Mouse (Mus musculus): ENCODE results near the gene Magi2. TPM values are rescaled to one million over a fixed set of nuclear protein-coding genes. Genes with fewer than 3 reads are reported as not detected.
"Not testable (repeated sequence)": the region's sequence is repeated elsewhere in the genome, so short reads cannot be mapped to it uniquely, and the experiment has no call there.

Magi2 gene
- polyA plus RNA-seq, 1 experiment from 2014 or later = 2.7 TPM

DNA sequence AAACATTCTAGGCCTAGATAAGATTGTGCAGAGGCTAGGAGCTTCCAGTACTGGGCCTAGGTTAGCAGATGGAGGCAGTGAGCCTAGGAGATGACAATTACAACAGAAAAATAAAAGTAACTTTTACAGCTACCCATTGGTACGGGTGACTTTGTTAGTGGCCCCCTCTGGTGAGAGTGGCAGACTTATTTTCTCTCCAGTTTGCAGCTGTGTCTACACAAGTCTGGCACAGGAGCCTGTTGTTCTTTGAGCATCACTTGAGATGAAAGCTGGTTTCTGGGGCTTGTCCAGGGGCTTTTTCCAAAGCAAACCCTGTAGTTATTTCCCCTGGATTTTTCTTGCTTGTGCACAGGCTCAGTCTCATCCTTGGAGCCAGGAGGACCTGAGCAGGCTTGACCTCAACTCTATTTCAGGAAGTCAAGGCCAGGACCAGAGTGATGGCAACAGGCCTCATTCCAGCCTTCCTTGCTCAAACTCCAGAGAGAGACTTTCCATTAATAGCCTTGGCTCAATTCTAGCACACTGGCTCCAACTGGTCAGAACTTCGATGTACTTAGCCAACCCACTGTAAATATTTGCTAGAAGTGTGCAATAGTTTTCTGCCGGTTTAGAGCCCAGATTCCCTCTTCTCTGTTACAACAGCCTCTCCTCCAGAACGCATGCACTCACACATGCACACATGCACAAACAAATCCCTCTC, 1493.5 kb downstream of the Magi2 start:
- no peak for ATAC-seq (ENCODE audit: extremely low read depth, insufficient number of reproducible peaks, low FRiP score, low TSS enrichment)
- H3K9me3 ChIP-seq = no peaks in the 10 kb centered on the region
- no peaks in the 10 kb centered on the region for H3K36me3 ChIP-seq
- no peak overlapping the region for H3K27ac ChIP-seq (replicated peaks)
- no peak overlapping the region for H3K9ac ChIP-seq
- no peaks in the 10 kb centered on the region for H3K4me1 ChIP-seq
- whole genome bisulfite sequencing = 73% methylated on average over 4 of the region's 4 CpGs
- no peak overlapping the region for H3K4me3 ChIP-seq
- H3K4me2 ChIP-seq = no peak overlapping the region
- no peaks in the 10 kb centered on the region for H3K27me3 ChIP-seq (replicated peaks)

DNA sequence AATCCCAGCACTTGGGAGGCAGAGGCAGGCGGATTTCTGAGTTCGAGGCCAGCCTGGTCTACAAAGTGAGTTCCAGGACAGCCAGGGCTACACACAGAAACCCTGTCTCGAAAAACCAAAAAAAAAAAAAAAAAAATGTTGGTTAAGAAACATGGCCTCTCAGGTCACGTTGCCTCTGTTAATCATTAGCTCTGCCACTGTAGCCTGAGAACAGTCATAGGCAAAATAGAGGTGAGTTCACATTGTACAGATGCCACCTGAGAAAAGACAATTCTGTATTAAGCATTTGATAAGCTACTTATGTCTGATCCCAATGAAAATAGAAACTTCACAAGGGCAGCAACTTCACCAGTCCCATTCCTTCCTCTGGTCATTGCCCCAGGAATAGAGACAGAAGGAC, 1496.4 kb downstream of the Magi2 start:
- ATAC-seq (ENCODE audit: extremely low read depth, insufficient number of reproducible peaks, low FRiP score, low TSS enrichment) = not testable (repeated sequence)
- WGBS = 76% methylated on average over 4 of the region's 4 CpGs

DNA sequence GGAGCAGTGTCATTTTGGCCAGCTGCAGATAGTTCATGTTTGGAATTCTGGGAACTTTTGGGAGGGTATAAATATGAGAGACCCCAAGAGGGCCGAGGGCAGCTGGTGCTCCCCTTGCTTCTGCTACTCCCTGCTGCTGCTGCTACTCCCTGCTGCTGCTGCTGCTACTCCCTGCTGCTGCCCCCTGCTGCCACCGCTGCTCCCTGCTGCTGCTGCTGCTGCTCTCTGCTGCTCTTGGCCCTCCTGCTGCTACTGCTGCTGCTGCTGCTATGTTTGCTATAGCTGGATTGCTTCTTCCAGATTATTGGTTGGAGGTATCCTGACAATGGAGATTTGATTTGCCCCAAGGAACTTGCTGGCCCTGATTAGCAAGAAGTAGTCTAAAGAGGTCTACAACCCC, 1512.0 kb downstream of the Magi2 start:
- H3K9ac ChIP-seq = no peak overlapping the region
- 0 out of 2 replicates have a peak, but pooled peaks cover 6% of the 10 kb centered on the region for H3K4me1 ChIP-seq
- no peak for ATAC-seq (ENCODE audit: extremely low read depth, insufficient number of reproducible peaks, low FRiP score, low TSS enrichment)
- no peak overlapping the region for H3K4me3 ChIP-seq
- 23% methylated on average over 2 of the region's 2 CpGs for WGBS
- H3K4me2 ChIP-seq = no peak overlapping the region
- no peaks in the 10 kb centered on the region for H3K27me3 ChIP-seq (replicated peaks)
- H3K27ac ChIP-seq (replicated peaks) = no peak overlapping the region
- no peaks in the 10 kb centered on the region for H3K9me3 ChIP-seq
- no peaks in the 10 kb centered on the region for H3K36me3 ChIP-seq

More for the DNA sequence above, 1496.4 kb downstream of the Magi2 start:
- H3K27me3 ChIP-seq (replicated peaks); H3K27ac ChIP-seq (replicated peaks); H3K4me2 ChIP-seq; H3K9ac ChIP-seq; H3K4me3 ChIP-seq; H3K4me1 ChIP-seq; H3K36me3 ChIP-seq; H3K9me3 ChIP-seq: not testable (repeated sequence)

DNA sequence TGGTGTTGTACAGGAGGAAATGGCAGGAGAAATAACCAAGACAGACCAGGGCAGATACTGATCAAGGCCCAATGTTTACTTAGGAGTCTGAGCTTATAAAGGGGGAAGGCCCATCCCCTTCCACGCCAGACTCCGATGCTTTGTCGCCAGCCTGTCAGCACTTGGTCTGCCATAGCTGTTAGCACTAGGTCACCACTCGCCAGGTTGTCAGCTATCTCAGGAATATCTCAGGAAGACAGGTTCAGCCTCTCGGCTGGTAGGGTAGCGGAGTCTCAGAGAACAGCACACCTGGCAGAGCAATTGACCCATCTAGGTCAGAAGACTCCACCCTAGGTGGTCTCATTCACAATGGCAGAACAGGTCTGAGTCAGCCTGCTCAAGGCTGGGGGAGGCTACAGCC, 1514.4 kb downstream of the Magi2 start:
- 0 out of 2 replicates have a peak, but pooled peaks cover 6% of the 10 kb centered on the region for H3K4me1 ChIP-seq
- no peak overlapping the region for H3K4me2 ChIP-seq
- H3K9ac ChIP-seq = no peak overlapping the region
- H3K4me3 ChIP-seq = no peak overlapping the region
- H3K9me3 ChIP-seq = no peaks in the 10 kb centered on the region
- ATAC-seq (ENCODE audit: extremely low read depth, insufficient number of reproducible peaks, low FRiP score, low TSS enrichment) = no peak
- H3K27ac ChIP-seq (replicated peaks) = no peak overlapping the region
- H3K27me3 ChIP-seq (replicated peaks) = no peaks in the 10 kb centered on the region
- no peaks in the 10 kb centered on the region for H3K36me3 ChIP-seq
- WGBS = 26% methylated on average over 6 of the region's 6 CpGs

DNA sequence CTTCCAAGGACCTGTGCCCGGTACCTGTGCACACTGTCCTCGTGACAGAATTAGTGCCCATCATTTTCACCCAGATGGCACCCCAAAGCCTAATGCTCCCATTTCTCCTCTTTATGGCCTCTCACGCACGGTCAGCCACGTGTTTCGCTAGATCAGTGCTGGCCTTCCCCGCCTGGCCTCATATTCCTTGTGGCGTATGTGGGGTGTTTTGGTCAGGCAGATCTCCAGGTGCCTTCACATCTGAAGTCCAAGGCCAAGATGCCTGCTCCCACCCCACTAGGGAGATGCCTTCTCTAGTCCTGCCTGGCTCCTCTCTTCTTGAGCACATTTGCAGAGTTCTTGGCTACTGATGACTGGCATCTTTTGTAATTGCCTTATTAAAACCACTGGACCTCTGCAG, 1515.1 kb downstream of the Magi2 start:
- Histone ChIP-seq H3K4me3 (no peak overlapping the region), H3K4me2 (no peak overlapping the region), H3K9ac (no peak overlapping the region), H3K27me3 (replicated peaks) (no peaks in the 10 kb centered on the region), H3K4me1 (0 out of 2 replicates have a peak, but pooled peaks cover 6% of the 10 kb centered on the region), H3K27ac (replicated peaks) (no peak overlapping the region), H3K36me3 (no peaks in the 10 kb centered on the region), H3K9me3 (no peaks in the 10 kb centered on the region)
- ATAC-seq (ENCODE audit: extremely low read depth, insufficient number of reproducible peaks, low FRiP score, low TSS enrichment) = no peak
- WGBS = 83% methylated on average over 8 of the region's 8 CpGs

DNA sequence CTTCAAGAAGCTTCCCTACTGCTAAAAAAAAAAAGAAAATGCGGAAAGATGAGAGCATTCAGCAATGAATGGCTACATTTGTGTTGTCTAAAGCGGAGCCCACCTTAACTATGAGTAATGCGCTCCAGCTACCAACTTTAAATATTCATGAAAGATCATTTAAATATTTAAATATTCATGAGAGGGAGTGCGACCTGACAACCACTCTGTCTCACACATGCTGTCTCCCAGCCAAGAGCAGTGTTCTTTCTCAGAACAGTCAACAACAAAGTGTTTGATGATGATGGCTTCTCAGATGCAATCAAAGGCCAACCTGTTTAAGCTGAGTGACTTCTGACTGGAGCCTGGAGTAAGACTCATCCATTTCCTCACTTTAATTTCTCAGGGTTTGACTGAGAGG, 1521.3 kb downstream of the Magi2 start:
- WGBS = 83% methylated on average over 4 of the region's 4 CpGs
- H3K4me1 ChIP-seq = no peaks in the 10 kb centered on the region
- H3K36me3 ChIP-seq = no peaks in the 10 kb centered on the region
- no peaks in the 10 kb centered on the region for H3K27me3 ChIP-seq (replicated peaks)
- H3K9me3 ChIP-seq = no peaks in the 10 kb centered on the region
- no peak overlapping the region for H3K4me3 ChIP-seq
- no peak overlapping the region for H3K9ac ChIP-seq
- no peak overlapping the region for H3K27ac ChIP-seq (replicated peaks)
- no peak overlapping the region for H3K4me2 ChIP-seq
- ATAC-seq (ENCODE audit: extremely low read depth, insufficient number of reproducible peaks, low FRiP score, low TSS enrichment) = no peak

DNA sequence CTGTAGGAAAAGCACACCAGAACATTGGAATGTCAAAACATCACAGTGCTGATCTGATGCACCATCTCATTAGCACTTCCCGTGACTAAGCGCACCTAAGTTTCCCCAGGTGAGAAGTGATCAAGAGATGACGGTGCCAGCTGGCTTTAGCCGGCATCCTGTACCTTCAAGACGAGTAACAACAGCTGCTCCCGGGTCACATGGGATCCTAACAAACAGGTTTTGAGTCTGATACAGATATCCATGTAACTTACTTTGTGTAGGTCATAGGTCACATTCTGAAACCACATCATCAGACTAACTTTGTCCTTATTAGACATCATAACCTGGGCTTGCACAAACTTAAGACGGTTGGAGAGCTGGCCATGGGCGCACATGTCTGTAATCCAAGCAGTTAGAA, 1522.0 kb downstream of the Magi2 start:
- Histone ChIP-seq H3K36me3 (no peaks in the 10 kb centered on the region), H3K9ac (no peak overlapping the region), H3K4me2 (no peak overlapping the region), H3K4me1 (no peaks in the 10 kb centered on the region), H3K27ac (replicated peaks) (no peak overlapping the region), H3K27me3 (replicated peaks) (no peaks in the 10 kb centered on the region), H3K9me3 (no peaks in the 10 kb centered on the region), H3K4me3 (no peak overlapping the region)
- WGBS = 83% methylated on average over 8 of the region's 8 CpGs
- ATAC-seq (ENCODE audit: extremely low read depth, insufficient number of reproducible peaks, low FRiP score, low TSS enrichment) = no peak

DNA sequence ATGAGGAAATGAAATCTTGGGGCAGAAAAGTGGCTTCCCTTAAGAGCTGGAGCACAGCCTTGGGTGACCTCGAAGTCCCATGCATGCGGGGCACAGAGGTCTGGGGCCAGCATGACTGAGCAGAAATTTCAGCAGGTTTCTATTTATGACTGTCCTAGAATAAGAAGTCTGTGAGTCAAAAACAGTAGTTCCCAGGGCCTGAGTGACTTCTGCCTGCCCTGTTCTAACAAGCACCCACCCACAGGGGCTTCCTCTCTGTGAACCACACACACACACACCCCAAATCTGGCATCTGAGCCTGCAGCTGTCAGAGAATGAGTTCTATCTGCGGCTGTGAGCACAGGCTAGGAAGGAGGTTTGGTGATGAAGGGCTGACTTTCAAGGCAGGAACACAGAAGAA, 1522.7 kb downstream of the Magi2 start:
- no peak overlapping the region for H3K9ac ChIP-seq
- no peaks in the 10 kb centered on the region for H3K9me3 ChIP-seq
- 67% methylated on average over 3 of the region's 3 CpGs for WGBS
- no peak overlapping the region for H3K27ac ChIP-seq (replicated peaks)
- no peak for ATAC-seq (ENCODE audit: extremely low read depth, insufficient number of reproducible peaks, low FRiP score, low TSS enrichment)
- H3K4me2 ChIP-seq = no peak overlapping the region
- H3K4me1 ChIP-seq = no peaks in the 10 kb centered on the region
- no peaks in the 10 kb centered on the region for H3K36me3 ChIP-seq
- no peaks in the 10 kb centered on the region for H3K27me3 ChIP-seq (replicated peaks)
- H3K4me3 ChIP-seq = no peak overlapping the region

DNA sequence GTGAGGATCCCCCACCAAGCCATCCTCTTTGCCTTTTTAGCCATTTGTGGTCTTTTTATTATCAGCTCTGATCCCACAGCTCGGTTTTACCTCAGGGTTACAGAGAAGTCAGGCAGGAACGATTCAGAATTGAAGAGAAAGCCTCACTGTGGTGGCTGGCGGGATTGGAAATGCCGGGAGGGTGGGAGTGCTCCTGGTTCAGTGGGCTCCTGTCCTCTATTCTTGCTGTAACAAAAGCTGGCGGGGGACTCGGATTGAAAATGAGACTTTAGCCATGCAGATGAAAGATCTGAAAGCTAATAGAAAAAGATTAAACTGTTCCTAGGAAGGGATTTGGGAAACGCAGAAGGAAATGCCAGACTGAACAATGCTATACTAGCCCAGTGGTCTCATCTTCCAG, 1524.2 kb downstream of the Magi2 start:
- no peak overlapping the region for H3K9ac ChIP-seq
- H3K27ac ChIP-seq (replicated peaks) = no peak overlapping the region
- H3K4me1 ChIP-seq = no peaks in the 10 kb centered on the region
- H3K36me3 ChIP-seq = no peaks in the 10 kb centered on the region
- WGBS = 72% methylated on average over 7 of the region's 7 CpGs
- no peak overlapping the region for H3K4me3 ChIP-seq
- no peaks in the 10 kb centered on the region for H3K27me3 ChIP-seq (replicated peaks)
- H3K9me3 ChIP-seq = no peaks in the 10 kb centered on the region
- ATAC-seq (ENCODE audit: extremely low read depth, insufficient number of reproducible peaks, low FRiP score, low TSS enrichment) = no peak
- no peak overlapping the region for H3K4me2 ChIP-seq

DNA sequence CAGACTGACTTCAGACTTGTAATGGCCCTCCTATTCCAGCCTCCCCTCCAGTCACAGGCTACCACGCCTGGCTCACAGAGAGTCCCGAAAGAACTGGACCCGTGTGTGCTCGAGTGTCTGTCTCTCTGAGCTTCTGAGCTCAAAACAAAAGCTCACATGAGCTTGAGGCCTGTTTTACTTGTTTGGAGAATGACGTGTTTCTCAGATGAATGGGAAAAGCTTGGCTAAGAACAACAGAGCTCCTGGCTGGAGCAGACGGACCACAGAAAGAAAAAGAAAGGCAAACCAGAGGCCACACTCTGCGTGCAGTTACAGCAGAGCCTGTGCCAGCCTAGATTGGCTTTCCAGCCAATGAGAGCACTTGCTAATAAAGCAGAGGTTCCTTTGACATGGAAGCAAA, 1524.9 kb downstream of the Magi2 start:
- Histone ChIP-seq H3K4me1 (no peaks in the 10 kb centered on the region), H3K27me3 (replicated peaks) (no peaks in the 10 kb centered on the region), H3K27ac (replicated peaks) (no peak overlapping the region), H3K4me3 (no peak overlapping the region), H3K4me2 (no peak overlapping the region), H3K36me3 (no peaks in the 10 kb centered on the region), H3K9me3 (no peaks in the 10 kb centered on the region), H3K9ac (no peak overlapping the region)
- ATAC-seq (ENCODE audit: extremely low read depth, insufficient number of reproducible peaks, low FRiP score, low TSS enrichment) = no peak
- WGBS = 68% methylated on average over 7 of the region's 7 CpGs

DNA sequence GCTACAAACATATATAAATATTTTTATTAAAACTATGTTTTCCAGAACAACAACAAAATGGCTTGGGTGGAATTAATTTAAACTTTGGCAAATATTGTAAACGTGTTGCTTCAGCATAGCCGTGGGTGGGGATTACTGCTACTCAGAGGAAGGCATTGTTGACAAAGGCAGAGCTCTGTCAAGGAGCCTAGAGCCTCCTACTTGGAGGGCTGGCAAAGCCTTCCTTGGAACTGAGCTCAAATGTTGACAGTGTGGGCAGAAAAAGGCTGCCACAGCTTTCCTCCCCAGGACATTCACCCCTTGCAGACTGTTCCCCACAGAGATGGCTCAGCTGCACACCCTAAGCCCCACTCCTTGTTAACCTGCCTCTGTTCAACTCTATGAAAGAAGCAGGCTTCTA, 1526.3 kb downstream of the Magi2 start:
- no peak overlapping the region for H3K9ac ChIP-seq
- peaks cover 10% of the 10 kb centered on the region; the same call in 1 of the 2 replicates for H3K36me3 ChIP-seq
- no peaks in the 10 kb centered on the region for H3K9me3 ChIP-seq
- H3K4me2 ChIP-seq = no peak overlapping the region
- H3K27me3 ChIP-seq (replicated peaks) = no peaks in the 10 kb centered on the region
- WGBS = 53% methylated on average over 2 of the region's 2 CpGs
- H3K4me3 ChIP-seq = no peak overlapping the region
- H3K4me1 ChIP-seq = no peaks in the 10 kb centered on the region; the same call in 1 of the 2 replicates
- ATAC-seq (ENCODE audit: extremely low read depth, insufficient number of reproducible peaks, low FRiP score, low TSS enrichment) = no peak
- H3K27ac ChIP-seq (replicated peaks) = no peak overlapping the region

DNA sequence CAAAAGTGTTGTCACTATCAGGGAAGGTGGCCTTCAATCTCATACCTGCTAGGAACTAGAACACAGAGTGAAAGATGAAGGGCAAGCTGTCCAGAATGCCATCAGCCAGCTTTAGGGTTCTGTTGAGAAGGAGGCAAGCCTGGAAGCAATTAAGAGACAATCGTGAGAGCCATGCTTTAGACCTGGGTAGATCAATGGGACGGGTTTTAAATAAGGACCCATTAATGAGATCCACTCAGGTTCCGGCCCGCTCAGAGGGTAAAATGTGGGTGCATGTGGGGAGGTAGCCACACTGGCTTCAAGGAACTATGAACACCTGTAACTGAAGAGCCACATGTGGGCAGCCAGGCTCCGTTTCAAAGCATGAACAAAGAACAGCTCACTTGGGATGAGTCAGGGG, 1527.1 kb downstream of the Magi2 start:
- peaks cover 5% of the 10 kb centered on the region for H3K4me1 ChIP-seq
- no peaks in the 10 kb centered on the region for H3K27me3 ChIP-seq (replicated peaks)
- H3K27ac ChIP-seq (replicated peaks) = no peak overlapping the region
- WGBS = 74% methylated on average over 5 of the region's 5 CpGs
- H3K4me2 ChIP-seq = no peak overlapping the region
- no peaks in the 10 kb centered on the region for H3K9me3 ChIP-seq
- H3K36me3 ChIP-seq = peaks cover 10% of the 10 kb centered on the region; the same call in 1 of the 2 replicates
- H3K9ac ChIP-seq = no peak overlapping the region
- no peak for ATAC-seq (ENCODE audit: extremely low read depth, insufficient number of reproducible peaks, low FRiP score, low TSS enrichment)
- H3K4me3 ChIP-seq = no peak overlapping the region
